Mouse (Mus musculus) layer of hippocampus, adult 9-11 months (tissue): ENCODE results near the gene Farsb.
A peak's percentile ranks its signal among the peaks of the same experiment; 100 is the strongest.
"Not testable (repeated sequence)": the region's sequence is repeated elsewhere in the genome, so short reads cannot be mapped to it uniquely, and the experiment has no call there.

ENCODE experiments used
- DNase-seq: peaks from one replicate; pipeline ENCODE4 v3.0.0; 2022

Gene Farsb

GRCm38 (mm10) chr1:78488752-78489492, at the start of gene Farsb:
Gene Farsb (minus strand): TSS chr1:78488897.
- DNase-seq, result peak; percentile 92

GRCm38 (mm10) chr1:78538396-78538795, 49.7 kb upstream of the Farsb start:
- no peak for DNase-seq

- peak; percentile 93 for DNase-seq
Observed at GRCm38 (mm10) chr1:78537494-78538010, 48.9 kb upstream of the Farsb start.

- peak; percentile 70 for DNase-seq
Observed at GRCm38 (mm10) chr1:78536310-78537164, 47.8 kb upstream of the Farsb start.

- DNase-seq, result no peak
Observed at GRCm38 (mm10) chr1:78534428-78535150, 45.9 kb upstream of the Farsb start.

GRCm38 (mm10) chr1:78532184-78532800, 43.6 kb upstream of the Farsb start:
- DNase-seq, result peak; percentile 30

- peak; percentile 71 for DNase-seq
Observed at GRCm38 (mm10) chr1:78530500-78531215, 42.0 kb upstream of the Farsb start.

GRCm38 (mm10) chr1:78529011-78529410, 40.3 kb upstream of the Farsb start:
- no peak for DNase-seq

GRCm38 (mm10) chr1:78528356-78528755, 39.7 kb upstream of the Farsb start:
- DNase-seq, result no peak

- peak; percentile 61 for DNase-seq
Observed at GRCm38 (mm10) chr1:78525189-78525886, 36.6 kb upstream of the Farsb start.

GRCm38 (mm10) chr1:78518907-78519306, 30.2 kb upstream of the Farsb start:
- DNase-seq, result no peak

- DNase-seq, result no peak
Observed at GRCm38 (mm10) chr1:78512756-78513155, 24.1 kb upstream of the Farsb start.

GRCm38 (mm10) chr1:78511621-78512160, 23.0 kb upstream of the Farsb start, which contains the start of gene BC035947:
Gene BC035947 (minus strand): TSS chr1:78512158.
- no peak for DNase-seq

GRCm38 (mm10) chr1:78510862-78511261, 22.2 kb upstream of the Farsb start, which contains the start of gene Mogat1:
Gene Mogat1 (plus strand): TSS chr1:78510991.
- no peak for DNase-seq

GRCm38 (mm10) chr1:78507137-78507536, 18.4 kb upstream of the Farsb start:
- DNase-seq, result no peak

GRCm38 (mm10) chr1:78502527-78502926, 13.8 kb upstream of the Farsb start:
- no peak for DNase-seq

- DNase-seq, result not testable (repeated sequence)
Observed at GRCm38 (mm10) chr1:78501856-78502255, 13.2 kb upstream of the Farsb start.

- no peak for DNase-seq
Observed at GRCm38 (mm10) chr1:78501036-78501435, 12.3 kb upstream of the Farsb start.

- DNase-seq, result no peak
Observed at GRCm38 (mm10) chr1:78490143-78490542, 1.4 kb upstream of the Farsb start.

GRCm38 (mm10) chr1:78488427-78488751, 308 bp downstream of the Farsb start:
- DNase-seq, result no peak

- no peak for DNase-seq
Observed at GRCm38 (mm10) chr1:78484361-78484760, 4.3 kb downstream of the Farsb start.
